ENCODE assay signal across 8 mouse cellular contexts in genomic region chr10:80587305-80587657, GRCm38 (mm10). TPM values are rescaled to one million over a fixed set of nuclear protein-coding genes. Genes with fewer than 3 reads are reported as not detected.
DNase-seq lines count a peak whose midpoint lies in the region; ATAC-seq and TF ChIP-seq lines count a peak whose summit lies in the region.

No protein-coding gene starts in this region.

- H3K4me1 ChIP-seq in liver, adult 2 months (ENCODE audit: control insufficient read depth, insufficient read depth, low read length), result peaks cover 27% of the 10 kb centered on the region
- peaks cover 21% of the 10 kb centered on the region for H3K4me1 ChIP-seq in heart, embryonic 11.5 days (ENCODE audit: control insufficient read depth, insufficient read depth, low read length)
- H3K4me1 ChIP-seq in kidney, embryonic 16.5 days (ENCODE audit: insufficient read depth, low read length), result peaks cover 35% of the 10 kb centered on the region

- H3K27me3 ChIP-seq in liver, adult 2 months (ENCODE audit: control insufficient read depth, insufficient read depth, low read length), result no peaks in the 10 kb centered on the region
- no peaks in the 10 kb centered on the region for H3K27me3 ChIP-seq in heart, embryonic 11.5 days (ENCODE audit: control insufficient read depth, insufficient read depth, low read length)
- H3K27me3 ChIP-seq in kidney, embryonic 16.5 days (ENCODE audit: insufficient read depth, low read length), result no peaks in the 10 kb centered on the region

- H3K27ac ChIP-seq in liver, adult 2 months (replicated peaks; ENCODE audit: insufficient read depth, low read depth, low read length), result peak overlapping the region; percentile 38; the same call in 1 of the 2 replicates
- H3K27ac ChIP-seq in heart, embryonic 11.5 days (ENCODE audit: low read depth, low read length), result peak overlapping the region; percentile 75
- peak overlapping the region; percentile 54 for H3K27ac ChIP-seq in kidney, embryonic 16.5 days (ENCODE audit: low read length)
- H3K27ac ChIP-seq in macrophage, result 0 out of 2 replicates have a peak overlapping the region, but pooled peaks have one; percentile 4

- no peak for DNase-seq in liver, adult 2 months (ENCODE audit: extremely low read depth, low read depth, low spot score)
- DNase-seq in liver, result no peak
- DNase-seq in ovary, postnatal 36 days (ENCODE audit: low spot score), result no peak
- no peak for DNase-seq in urinary bladder, postnatal 25 days (ENCODE audit: low spot score)
- DNase-seq in left cerebral cortex, adult 9 months (ENCODE audit: low spot score in 2 of 2), result no peak

- WGBS in liver, adult 2 months, result 54% methylated on average over 4 of the region's 4 CpGs
- WGBS in heart, embryonic 11.5 days (ENCODE audit: insufficient replicate concordance), result 41% methylated on average over 3 of the region's 4 CpGs
- WGBS in kidney, embryonic 16.5 days, result 34% methylated on average over 3 of the region's 4 CpGs
- 42% methylated on average over 3 of the region's 4 CpGs for WGBS in macrophage (ENCODE audit: missing documents)

- peaks cover 43% of the 10 kb centered on the region for H3K79me2 ChIP-seq in liver, adult 2 months (ENCODE audit: control insufficient read depth, insufficient read depth, low read length)
- H3K79me2 ChIP-seq in macrophage (ENCODE audit: inconsistent target), result peaks cover 52% of the 10 kb centered on the region

- no peak overlapping the region for H3K9ac ChIP-seq in liver, adult 2 months (ENCODE audit: low read depth, low read length)
- H3K9ac ChIP-seq in heart, embryonic 11.5 days (ENCODE audit: low read depth, low read length), result peak overlapping the region; percentile 17
- H3K9ac ChIP-seq in kidney, embryonic 16.5 days (replicated peaks; ENCODE audit: low read length), result 0 out of 2 replicates have a peak overlapping the region, but pooled peaks have one; percentile 20

- no peak for TF ChIP-seq POLR2A in liver, adult 2 months (IDR thresholded peaks at IDR 0.05; ENCODE audit: extremely low read depth, insufficient read depth, low read length)

- TF ChIP-seq CTCF in liver, adult 2 months (IDR thresholded peaks at IDR 0.05; ENCODE audit: low read depth, low read length), result no peak

- no peak overlapping the region for H3K4me3 ChIP-seq in liver, adult 2 months (ENCODE audit: insufficient read depth, low read depth, low read length)
- no peak overlapping the region for H3K4me3 ChIP-seq in heart, embryonic 11.5 days (ENCODE audit: low read depth, low read length)
- peak overlapping the region; percentile 25 for H3K4me3 ChIP-seq in kidney, embryonic 16.5 days (ENCODE audit: low read length)
- H3K4me3 ChIP-seq in macrophage (ENCODE audit: inconsistent target), result no peak overlapping the region

- peak overlapping the region; percentile 36 for H3K4me2 ChIP-seq in heart, embryonic 11.5 days
- 0 out of 2 replicates have a peak overlapping the region, but pooled peaks have one; percentile 35 for H3K4me2 ChIP-seq in kidney, embryonic 16.5 days (replicated peaks; ENCODE audit: low read depth, low read length)

- H3K9me3 ChIP-seq in heart, embryonic 11.5 days (replicated peaks; ENCODE audit: control insufficient read depth, low read length), result no peaks in the 10 kb centered on the region
- H3K9me3 ChIP-seq in kidney, embryonic 16.5 days (ENCODE audit: low read length), result no peaks in the 10 kb centered on the region

- H3K36me3 ChIP-seq in liver, adult 2 months (ENCODE audit: control insufficient read depth, insufficient read depth, low read length), result no peaks in the 10 kb centered on the region
- peaks cover 4% of the 10 kb centered on the region for H3K36me3 ChIP-seq in heart, embryonic 11.5 days (ENCODE audit: control insufficient read depth, insufficient read depth, low read length)
- peaks cover 18% of the 10 kb centered on the region for H3K36me3 ChIP-seq in kidney, embryonic 16.5 days (ENCODE audit: insufficient read depth, low read length)
- peaks cover 24% of the 10 kb centered on the region; the same call in 1 of the 2 replicates for H3K36me3 ChIP-seq in macrophage (ENCODE audit: inconsistent target)

- no peak for ATAC-seq in heart, embryonic 11.5 days (replicated peaks; ENCODE audit: insufficient number of reproducible peaks, low FRiP score, low TSS enrichment)
- ATAC-seq in kidney, embryonic 16.5 days (ENCODE audit: low FRiP score, low TSS enrichment), result no peak

RNA-seq across cellular contexts. Expression of gene Abhd17a, which starts 2.9 kb away (rescaled TPM):
- total RNA-seq in liver, adult 2 months (2014; rRNA removed), result 45.7 and 59.3 TPM in 2 replicates
- polyA plus RNA-seq in liver, adult 2 months (2012; rRNA removed), result 194 and 205 TPM in 2 replicates
- 94.3 and 100 TPM in 2 replicates for polyA plus RNA-seq in heart, embryonic 11.5 days (2014; fragmentation: Nextera tagmentation; extraction: Ambion mirVana)
- polyA plus RNA-seq in kidney, embryonic 16.5 days (2015; fragmentation: Nextera tagmentation; extraction: Ambion mirVana), result 86.5 and 89.2 TPM in 2 replicates
- 10 to 100 TPM in 5 of 26 experiments, 1 to 10 TPM in 20, under 1 TPM in 1; 0.62 to 16.1 (median 5.5) TPM for total RNA-seq in macrophage (2018; cell fraction: chromatin; rRNA removed)
- 10 to 100 TPM; 37.6 to 76.2 (median 53.9) TPM for total RNA-seq in macrophage (2018; cell fraction: cytosol; rRNA removed)
- 10 to 100 TPM in 23 of 26 experiments, 1 to 10 TPM in 3; 6.8 to 32.4 (median 16.1) TPM for total RNA-seq in macrophage (2018; cell fraction: nucleus; rRNA removed)
- polyA plus RNA-seq in macrophage (2018), result 11.7 to 58.2 TPM (median 51.7 TPM) in 3 replicates

RNA-seq across cellular contexts. Expression of gene Klf16, which starts 10.2 kb away (rescaled TPM):
- 0.74 and 1.3 TPM in 2 replicates for total RNA-seq in liver, adult 2 months (2014; rRNA removed)
- polyA plus RNA-seq in liver, adult 2 months (2012; rRNA removed), result 4.2 and 5.5 TPM in 2 replicates
- 4.9 and 5.5 TPM in 2 replicates for polyA plus RNA-seq in heart, embryonic 11.5 days (2014; fragmentation: Nextera tagmentation; extraction: Ambion mirVana)
- polyA plus RNA-seq in kidney, embryonic 16.5 days (2015; fragmentation: Nextera tagmentation; extraction: Ambion mirVana), result 10.4 and 11.6 TPM in 2 replicates
- 1 to 10 TPM in 22 of 26 experiments, under 1 TPM in 4; 0.33 to 6.9 (median 1.9) TPM for total RNA-seq in macrophage (2018; cell fraction: chromatin; rRNA removed)
- 10 to 100 TPM in 4 of 26 experiments, 1 to 10 TPM in 22; 4.4 to 12.1 (median 8.4) TPM for total RNA-seq in macrophage (2018; cell fraction: cytosol; rRNA removed)
- 10 to 100 TPM in 1 of 26 experiments, 1 to 10 TPM in 25; 2.1 to 12.3 (median 3.5) TPM for total RNA-seq in macrophage (2018; cell fraction: nucleus; rRNA removed)
- polyA plus RNA-seq in macrophage (2018), result 3.4 to 12.6 TPM (median 6.0 TPM) in 3 replicates

RNA-seq across cellular contexts. Expression of gene Scamp4, which starts 15.4 kb away (rescaled TPM):
- total RNA-seq in liver, adult 2 months (2014; rRNA removed), result 7.6 and 11.4 TPM in 2 replicates
- polyA plus RNA-seq in liver, adult 2 months (2012; rRNA removed), result 61.2 and 63.2 TPM in 2 replicates
- 76.9 and 78.1 TPM in 2 replicates for polyA plus RNA-seq in heart, embryonic 11.5 days (2014; fragmentation: Nextera tagmentation; extraction: Ambion mirVana)
- polyA plus RNA-seq in kidney, embryonic 16.5 days (2015; fragmentation: Nextera tagmentation; extraction: Ambion mirVana), result 113 and 117 TPM in 2 replicates
- total RNA-seq in macrophage (2018; cell fraction: chromatin; rRNA removed), result 10 to 100 TPM in 13 of 26 experiments, 1 to 10 TPM in 13; 2.6 to 18.9 (median 10.4) TPM
- 10 to 100 TPM; 33.6 to 57.3 (median 44.7) TPM for total RNA-seq in macrophage (2018; cell fraction: cytosol; rRNA removed)
- 10 to 100 TPM in 25 of 26 experiments, 1 to 10 TPM in 1; 8.5 to 48.4 (median 29.4) TPM for total RNA-seq in macrophage (2018; cell fraction: nucleus; rRNA removed)
- polyA plus RNA-seq in macrophage (2018), result 34.4 to 66.1 TPM (median 53.0 TPM) in 3 replicates

RNA-seq across cellular contexts. Expression of gene Adat3, which starts 15.4 kb away (rescaled TPM):
- 0.28 and 1.4 TPM in 2 replicates for total RNA-seq in liver, adult 2 months (2014; rRNA removed)
- 3.3 and 5.5 TPM in 2 replicates for polyA plus RNA-seq in liver, adult 2 months (2012; rRNA removed)
- polyA plus RNA-seq in heart, embryonic 11.5 days (2014; fragmentation: Nextera tagmentation; extraction: Ambion mirVana), result 6.2 and 6.6 TPM in 2 replicates
- polyA plus RNA-seq in kidney, embryonic 16.5 days (2015; fragmentation: Nextera tagmentation; extraction: Ambion mirVana), result 8.7 and 10.4 TPM in 2 replicates
- total RNA-seq in macrophage (2018; cell fraction: chromatin; rRNA removed), result 1 to 10 TPM in 19 of 26 experiments, under 1 TPM in 3, not detected in 4; 0.61 to 7.4 (median 2.9) TPM
- 1 to 10 TPM in 24 of 26 experiments, under 1 TPM in 2; 0.80 to 4.2 (median 2.1) TPM for total RNA-seq in macrophage (2018; cell fraction: cytosol; rRNA removed)
- 1 to 10 TPM in 25 of 26 experiments, not detected in 1; 1.5 to 8.1 (median 4.3) TPM for total RNA-seq in macrophage (2018; cell fraction: nucleus; rRNA removed)
- 0.60 to 3.8 TPM (median 2.4 TPM) in 3 replicates for polyA plus RNA-seq in macrophage (2018)

RNA-seq across cellular contexts. Expression of gene Gm49322, which starts 18.5 kb away (rescaled TPM):
- total RNA-seq in liver, adult 2 months (2014; rRNA removed), result 0.28 and 0.34 TPM in 2 replicates
- 0.54 and 0.70 TPM in 2 replicates for polyA plus RNA-seq in liver, adult 2 months (2012; rRNA removed)
- polyA plus RNA-seq in heart, embryonic 11.5 days (2014; fragmentation: Nextera tagmentation; extraction: Ambion mirVana), result 0.83 and 0.84 TPM in 2 replicates
- 4.2 and 4.8 TPM in 2 replicates for polyA plus RNA-seq in kidney, embryonic 16.5 days (2015; fragmentation: Nextera tagmentation; extraction: Ambion mirVana)
- 10 to 100 TPM in 3 of 26 experiments, 1 to 10 TPM in 23; 3.0 to 12.4 (median 7.6) TPM for total RNA-seq in macrophage (2018; cell fraction: chromatin; rRNA removed)
- 1 to 10 TPM in 1 of 26 experiments, under 1 TPM in 25; 0.03 to 1.0 (median 0.26) TPM for total RNA-seq in macrophage (2018; cell fraction: cytosol; rRNA removed)
- 1 to 10 TPM; 1.3 to 7.4 (median 4.2) TPM for total RNA-seq in macrophage (2018; cell fraction: nucleus; rRNA removed)
- 0.44 to 1.1 TPM in 2 of 3 replicates, not detected in the other for polyA plus RNA-seq in macrophage (2018)

Comparison
In these comparisons a context has a peak if more than half of its experiments do, and no peak if none do; other contexts are left out.
1. H3K27ac ChIP-seq: peak in every context shown above with its lines; median percentile 75 in heart, embryonic 11.5 days; 54 in kidney, embryonic 16.5 days; 38 in liver, adult 2 months; 4 in macrophage.